ENCODE assay signal across 15 mouse cellular contexts in genomic region chrX:167832543-167832942, GRCm38 (mm10).
"Had no signal": no experiment of that assay in that cellular context is flagged by ENCODE, and none has a peak within 500 bp of the region (broad histone marks: within the 10 kb centered on the region; RNA-seq: fewer than 3 reads in every experiment).

No protein-coding gene starts in this region.

- H3K27ac ChIP-seq: layer of hippocampus, adult 2 months; limb, embryonic 12.5 days; liver, embryonic 13.5 days; midbrain, embryonic 10.5 days; neural tube, embryonic 13.5 days had no signal

- DNase-seq: kidney, adult 11 months; kidney, adult 9 months; kidney, postnatal 10 days; kidney, postnatal 4 days; liver; liver, embryonic 13.5 days; lung, adult 18-20 months; lung, postnatal 36 days; right cerebral cortex, adult 18-20 months; right cerebral cortex, postnatal 25 days; thymus, postnatal 36 days had no signal

- H3K9me3 ChIP-seq: limb, embryonic 12.5 days; liver, embryonic 13.5 days; midbrain, embryonic 10.5 days; neural tube, embryonic 13.5 days had no signal

- H3K36me3 ChIP-seq: limb, embryonic 12.5 days; liver, embryonic 13.5 days; midbrain, embryonic 10.5 days; neural tube, embryonic 13.5 days had no signal

- H3K4me2 ChIP-seq: limb, embryonic 12.5 days; liver, embryonic 13.5 days; neural tube, embryonic 13.5 days had no signal

- H3K9ac ChIP-seq: limb, embryonic 12.5 days; liver, embryonic 13.5 days; neural tube, embryonic 13.5 days had no signal

- H3K27me3 ChIP-seq: liver, embryonic 13.5 days had no signal

- H3K4me1 ChIP-seq: limb, embryonic 12.5 days; liver, embryonic 13.5 days; midbrain, embryonic 10.5 days; neural tube, embryonic 13.5 days had no signal

- H3K4me3 ChIP-seq: layer of hippocampus, adult 2 months; limb, embryonic 12.5 days; liver, embryonic 13.5 days; midbrain, embryonic 10.5 days; neural tube, embryonic 13.5 days had no signal
